Mouse (Mus musculus) heart, postnatal 14 days (tissue): ENCODE measurements around the gene Ptpre. TPM values are rescaled to one million over a fixed set of nuclear protein-coding genes. Genes with fewer than 3 reads are reported as not detected.
A peak's percentile ranks its signal among the peaks of the same experiment; 100 is the strongest.
"Not testable (repeated sequence)": the region's sequence is repeated elsewhere in the genome, so short reads cannot be mapped to it uniquely, and the experiment has no call there.

Experiments used
- DNase-seq, 2 experiments: peaks; one replicate each; pipeline ENCODE4 v3.0.0; 2021 to 2022
- intact Hi-C: fragments of 180-260 bp; cut with DNase I; formaldehyde crosslinking; loops from one replicate; pipeline ENCODE4 v1.15.1; 2025
- total RNA-seq, 2 experiments: library from RNA; stranded (reverse); gene quantifications; 2 replicates each; pipeline ENCODE4 v1.2.3; 2021

Gene Ptpre
- total RNA-seq, 2 experiments from 2014 or later = 4.1 to 4.4 TPM

GRCm38 (mm10) chr7:135668852-135669739 lies 131.8 kb downstream of the Ptpre start:
- intact Hi-C loops = loop anchor here (1.0 to 2.0 kb wide), 2 partner anchors 26 to 132 kb away; partner anchors contain the start of gene Ptpre
- peak; percentile 49 to 74 for DNase-seq

DNA sequence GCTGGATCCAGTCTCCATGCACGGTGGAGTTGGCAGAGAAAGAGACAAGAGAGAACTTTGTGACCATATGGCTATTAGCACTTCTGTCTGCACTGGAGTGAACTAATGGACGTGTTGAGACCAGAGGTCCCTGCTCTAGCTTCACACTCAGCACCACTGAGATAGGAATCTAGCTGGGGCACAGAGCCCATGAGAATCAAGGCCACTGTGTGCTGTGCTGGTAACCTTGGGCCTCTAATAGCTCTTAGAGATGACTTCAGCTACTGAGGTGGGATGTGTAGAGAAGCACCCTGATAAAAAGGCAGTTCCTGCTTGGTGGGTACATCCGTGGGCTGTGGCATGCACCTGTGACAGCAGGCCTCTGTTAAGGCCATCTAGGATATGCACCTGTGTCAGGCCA lies 136.3 kb downstream of the Ptpre start:
- no peak for DNase-seq
- intact Hi-C loops = no loop called here

DNA sequence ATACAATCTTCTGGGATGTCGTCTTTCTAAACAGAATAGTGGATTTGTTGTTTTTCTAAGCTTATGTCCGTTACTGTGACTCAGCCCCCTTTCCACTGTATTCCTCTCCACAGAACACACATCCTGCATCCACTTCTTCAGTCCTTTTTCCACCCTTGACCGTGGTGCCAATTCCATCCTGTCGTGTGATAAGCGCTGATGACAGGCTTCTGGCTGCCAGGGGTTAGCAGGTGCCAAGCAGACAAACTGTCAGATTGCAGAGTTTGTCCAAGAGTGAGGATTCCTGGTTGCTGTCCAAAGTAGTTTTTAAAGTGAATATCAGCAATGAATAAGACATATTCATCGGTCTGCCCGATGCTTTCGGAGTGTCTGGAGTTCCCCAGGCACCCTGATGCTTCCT lies 139.4 kb downstream of the Ptpre start:
- peak; percentile 42 to 68 for DNase-seq
- intact Hi-C loops = no loop called here

- peak; percentile 66 to 71 for DNase-seq
- intact Hi-C loops = loop anchor here (5.0 kb wide), 1 partner anchor 57 kb away; no protein-coding TSS in a partner anchor
These were observed 143.1 kb downstream of the Ptpre start for GRCm38 (mm10) chr7:135680334-135680733.

- intact Hi-C loops = loop anchor here (5.0 kb wide), 1 partner anchor 53 kb away; no protein-coding TSS in a partner anchor
- peak in 1 of 2 experiments; percentile 27 for DNase-seq
These were observed 146.8 kb downstream of the Ptpre start for GRCm38 (mm10) chr7:135684098-135684497.

GRCm38 (mm10) chr7:135684938-135685337 lies 147.7 kb downstream of the Ptpre start:
- DNase-seq = no peak
- intact Hi-C loops = loop anchor here (5.0 kb wide), 1 partner anchor 52 kb away; no protein-coding TSS in a partner anchor

- no peak for DNase-seq
These were observed 152.1 kb downstream of the Ptpre start for GRCm38 (mm10) chr7:135689396-135689795.

GRCm38 (mm10) chr7:135691941-135692340 lies 154.7 kb downstream of the Ptpre start:
- intact Hi-C loops = no loop called here
- DNase-seq = no peak

More at GRCm38 (mm10) chr7:135689396-135689795, 152.1 kb downstream of the Ptpre start:
- intact Hi-C loops = no loop called here

- no peak for DNase-seq
- intact Hi-C loops = no loop called here
These were observed 156.8 kb downstream of the Ptpre start for GRCm38 (mm10) chr7:135694130-135694529.

DNA sequence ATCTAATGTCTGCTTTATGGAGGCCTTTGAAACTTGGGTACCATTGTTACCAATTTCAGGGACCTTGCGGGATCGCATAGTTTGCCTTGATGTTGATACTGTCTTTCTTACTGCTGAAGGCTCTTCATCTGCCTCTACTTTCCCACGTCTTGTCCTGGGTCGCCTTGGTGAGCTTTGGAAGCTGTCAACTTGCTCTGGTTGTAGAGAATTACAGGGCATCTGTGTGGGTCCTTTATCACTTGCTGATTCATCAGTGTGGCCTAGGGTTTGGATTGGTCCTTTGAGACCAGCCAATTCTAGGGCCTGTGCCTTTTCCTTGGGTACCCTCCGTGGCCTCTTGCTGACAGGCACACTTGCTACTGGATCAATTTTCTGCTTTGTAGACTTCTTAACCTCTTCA lies 157.5 kb downstream of the Ptpre start:
- no peak for DNase-seq
- intact Hi-C loops = no loop called here

DNA sequence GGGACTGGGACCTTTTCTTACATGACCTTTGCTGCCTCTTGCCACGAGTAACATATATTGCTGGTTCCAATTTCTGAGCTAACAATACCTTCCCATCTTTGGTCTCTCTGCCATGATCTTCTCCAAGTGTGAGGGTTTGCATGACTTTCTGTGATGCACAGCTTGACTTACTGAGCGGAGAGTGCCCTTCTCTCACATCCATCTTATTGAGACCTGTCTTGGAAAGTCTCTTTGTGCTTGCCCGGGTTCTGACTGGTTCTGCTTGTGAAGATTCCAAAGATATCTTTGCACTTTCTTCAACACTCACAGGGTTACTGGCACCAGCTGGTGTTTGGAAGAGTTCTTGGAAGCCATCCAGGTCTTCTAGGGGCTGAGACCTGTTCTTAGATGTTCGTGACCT lies 158.8 kb downstream of the Ptpre start:
- intact Hi-C loops = no loop called here
- DNase-seq = no peak

- DNase-seq, intact Hi-C loops: not testable (repeated sequence)
These were observed 159.9 kb downstream of the Ptpre start for GRCm38 (mm10) chr7:135697021-135697740.

GRCm38 (mm10) chr7:135698362-135698761 lies 161.1 kb downstream of the Ptpre start:
- no peak for DNase-seq
- intact Hi-C loops = no loop called here

- DNase-seq, intact Hi-C loops: not testable (repeated sequence)
These were observed 162.1 kb downstream of the Ptpre start for GRCm38 (mm10) chr7:135699351-135699750.

DNA sequence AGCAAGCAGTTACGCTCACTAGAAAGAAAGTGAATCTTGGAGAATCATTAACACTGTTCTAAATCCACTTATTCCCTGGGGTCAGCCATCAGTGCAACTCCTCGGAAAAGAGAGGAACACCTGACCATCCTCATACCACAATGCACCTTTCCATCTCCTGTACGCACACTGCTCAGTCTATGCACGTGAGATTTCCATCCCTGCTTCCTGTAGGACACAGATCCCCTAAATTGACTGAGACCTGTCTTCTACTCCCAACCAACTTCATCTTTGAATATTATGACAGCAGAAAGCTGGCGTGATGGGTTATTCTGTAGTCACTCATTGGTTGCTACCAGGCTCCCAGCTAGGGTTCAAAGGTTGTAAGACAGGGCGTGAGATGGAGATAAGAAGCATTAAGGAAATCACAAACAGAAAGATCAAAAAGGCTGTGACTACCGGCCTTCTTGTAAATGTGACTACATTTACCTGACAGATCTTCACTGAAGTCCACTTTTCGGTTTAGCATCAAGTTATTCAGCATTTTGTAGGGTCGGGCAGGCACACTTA lies 166.4 kb downstream of the Ptpre start:
- intact Hi-C loops = no loop called here
- DNase-seq = no peak

DNA sequence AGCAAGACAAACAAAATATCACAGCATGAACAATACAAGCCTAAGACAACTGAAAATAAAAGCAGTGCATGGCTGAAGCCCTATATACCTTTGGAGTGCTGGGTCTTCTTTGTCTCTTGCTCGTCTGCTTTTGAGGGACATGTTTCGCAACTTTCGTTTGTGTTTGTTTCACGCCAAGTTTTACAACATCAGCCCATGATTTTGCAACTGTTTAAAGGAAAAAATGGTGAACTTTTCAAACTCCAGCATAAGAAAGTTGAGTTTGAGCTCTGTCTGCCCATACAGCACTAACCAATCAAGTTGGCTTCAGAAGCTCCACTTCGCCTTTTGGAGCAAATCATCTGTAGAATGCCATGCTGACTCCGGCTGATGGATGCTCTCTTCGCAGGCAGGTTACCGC lies 167.0 kb downstream of the Ptpre start:
- no peak for DNase-seq
- intact Hi-C loops = no loop called here

DNA sequence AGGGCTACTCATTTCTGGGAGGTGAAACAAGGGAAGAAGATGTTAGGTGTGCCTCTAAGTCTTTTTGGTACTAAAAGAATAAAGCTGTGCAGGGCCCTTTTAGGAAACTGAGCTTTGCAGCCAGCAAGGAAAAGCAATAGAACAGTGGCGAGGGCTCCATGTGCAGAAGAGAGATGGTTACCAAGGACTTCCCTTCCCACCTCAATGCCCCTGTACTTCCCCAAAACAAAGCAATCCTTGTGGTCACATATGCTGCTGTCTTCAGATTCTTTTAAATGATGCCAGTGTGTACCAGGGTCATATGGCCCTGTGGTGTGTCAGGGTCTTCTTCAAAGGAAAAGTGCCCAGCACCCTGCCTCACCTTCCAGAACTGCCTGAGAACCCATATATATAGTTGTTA lies 167.8 kb downstream of the Ptpre start:
- no peak for DNase-seq
- intact Hi-C loops = no loop called here

DNA sequence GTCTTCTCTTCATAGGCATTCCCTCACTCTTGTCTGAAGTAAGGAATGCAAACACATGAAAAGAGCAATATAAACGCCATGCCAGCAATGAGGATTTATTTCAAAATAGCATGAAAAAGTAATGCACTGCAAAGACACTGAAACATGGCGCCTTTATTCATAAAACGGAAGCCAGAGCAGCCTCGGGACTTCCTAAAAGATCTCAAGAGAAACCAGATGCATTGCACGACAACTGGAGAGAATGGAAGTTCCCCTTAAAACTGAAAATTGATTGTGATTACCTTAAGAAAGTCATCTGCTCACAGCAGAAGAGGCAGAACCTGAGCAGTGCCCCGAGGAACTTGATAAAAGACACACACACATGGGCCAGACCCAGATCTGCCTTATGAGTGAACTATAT lies 168.5 kb downstream of the Ptpre start:
- no peak for DNase-seq
- intact Hi-C loops = no loop called here

- intact Hi-C loops = no loop called here
- DNase-seq = no peak
These were observed 173.4 kb downstream of the Ptpre start for GRCm38 (mm10) chr7:135710702-135711101.

- DNase-seq = no peak
- intact Hi-C loops = no loop called here
These were observed 175.3 kb downstream of the Ptpre start for GRCm38 (mm10) chr7:135712534-135712933.

GRCm38 (mm10) chr7:135713326-135713725 lies 176.0 kb downstream of the Ptpre start:
- DNase-seq = no peak
- intact Hi-C loops = no loop called here
